Mouse (Mus musculus) limb, embryonic 13.5 days (tissue): Measurements from ENCODE around the gene Itpr3. TPM values are rescaled to one million over a fixed set of nuclear protein-coding genes. Genes with fewer than 3 reads are reported as not detected.

Experiments
- microRNA-seq: library from miRNA; unstranded; fragments of <30 nt; microRNA quantifications from one replicate; pipeline ENCODE4, GENCODE M21; 2016
- polyA plus RNA-seq: library from polyadenylated mRNA; unstranded; fragments of >200 nt; fragmentation: Nextera tagmentation; extraction: Ambion mirVana; gene quantifications from 2 replicates; pipeline ENCODE4 v1.2.1, GENCODE M21; 2015

Gene Itpr3
- polyA plus RNA-seq, 1 experiment from 2014 or later: 3.3 TPM

Small RNA genes lying within 50 kb of the gene (microRNA-seq; reads per million reads assigned to microRNA genes)
- not detected for gene Mir7677

Other genes with a start within 250 kb of the Itpr3 start
- gene Nkx2-5, start 212.3 kb upstream of the Itpr3 start, polyA plus RNA-seq: not detected in 2 replicates
- gene Kifc5b, start 140.2 kb upstream of the Itpr3 start, polyA plus RNA-seq: 9.0 and 9.6 TPM in 2 replicates
- gene Phf1, start 124.3 kb upstream of the Itpr3 start, polyA plus RNA-seq: 15.0 and 15.6 TPM in 2 replicates
- gene Cuta, start 117.7 kb upstream of the Itpr3 start, polyA plus RNA-seq: 170 and 176 TPM in 2 replicates
- gene Syngap1, start 116.1 kb upstream of the Itpr3 start, polyA plus RNA-seq: 3.6 and 4.4 TPM in 2 replicates
- 15.5 and 16.7 TPM in 2 replicates for gene Zbtb9, start 84.1 kb upstream of the Itpr3 start, polyA plus RNA-seq
- gene Bak1, start 28.3 kb upstream of the Itpr3 start, polyA plus RNA-seq: 4.6 and 4.7 TPM in 2 replicates
- gene Uqcc2, start 76.6 kb downstream of the Itpr3 start, polyA plus RNA-seq: 329 and 338 TPM in 2 replicates
- gene Ip6k3, start 110.5 kb downstream of the Itpr3 start, polyA plus RNA-seq: 0.38 and 0.55 TPM in 2 replicates
- 18.6 and 18.8 TPM in 2 replicates for gene Lemd2, start 147.2 kb downstream of the Itpr3 start, polyA plus RNA-seq